Mouse (Mus musculus) liver, embryonic 14.5 days (tissue): Measurements from ENCODE around the gene Rnf111. TPM values are rescaled to one million over a fixed set of nuclear protein-coding genes. Genes with fewer than 3 reads are reported as not detected.

Experiments used
- ATAC-seq: fragments of 200-750 bp; cut with Nextera tagmentation; 2 replicates; pipeline ENCODE4 v1.8.0; 2017; ENCODE audit warnings: moderate number of reproducible peaks, mild to moderate bottlenecking, moderate library complexity; ENCODE audit not compliant: insufficient read depth
- DNase-seq, 3 experiments: peaks; one replicate each; pipeline ENCODE4 v3.0.0-alpha.2; 2012 to 2013; ENCODE audit warnings: low read depth in 3 of 3, low spot score in 3 of 3
- H3K27ac ChIP-seq: fragments of 300-500 bp; sonication (generic); 2 replicates; pipeline ENCODE4 v1.5.1; 2014; ENCODE audit warnings: moderate library complexity, mild to moderate bottlenecking, control low read depth, inconsistent platforms
- H3K27me3 ChIP-seq: fragments of 300-500 bp; sonication (generic); 2 replicates; pipeline ENCODE4 v1.6.1; 2014; ENCODE audit warnings: mild to moderate bottlenecking, low read length, moderate library complexity; ENCODE audit not compliant: control insufficient read depth, insufficient read depth
- H3K36me3 ChIP-seq: fragments of 300-500 bp; sonication (generic); replicated peaks from 2 replicates; pipeline ENCODE4 v1.6.1; 2014; ENCODE audit warnings: low read depth; ENCODE audit not compliant: control insufficient read depth, insufficient read depth
- H3K4me1 ChIP-seq, 2 experiments: fragments of 200-500 bp in 1 of 2; fragments of 300-500 bp in 1 of 2; sonication (generic) in 1 of 2; replicated peaks; 2 replicates each; pipeline ENCODE4 v1.6.1; 2012 to 2014; ENCODE audit warnings: antibody characterized with exemption in 1 of 2, inconsistent platforms in 1 of 2, low read length in 1 of 2; ENCODE audit not compliant: control insufficient read depth in 2 of 2, insufficient read depth in 2 of 2
- H3K4me2 ChIP-seq: fragments of 300-500 bp; sonication (generic); 2 replicates; pipeline ENCODE4 v1.6.1; 2014; ENCODE audit warnings: low read depth, mild to moderate bottlenecking, control low read depth, moderate library complexity
- H3K4me3 ChIP-seq, 2 experiments: fragments of 200-500 bp in 1 of 2; fragments of 300-500 bp in 1 of 2; sonication (generic) in 1 of 2; 2 replicates each; pipeline ENCODE4 v1.5.1; 2012 to 2014; ENCODE audit warnings: low read depth in 2 of 2, low read length in 2 of 2, mild to moderate bottlenecking in 2 of 2, control low read depth in 1 of 2, inconsistent platforms in 1 of 2, moderate library complexity in 1 of 2; ENCODE audit not compliant: insufficient read depth in 1 of 2
- H3K9ac ChIP-seq: fragments of 300-500 bp; sonication (generic); replicated peaks from 2 replicates; pipeline ENCODE4 v1.6.1; 2014; ENCODE audit warnings: mild to moderate bottlenecking, control low read depth, moderate library complexity
- H3K9me3 ChIP-seq: fragments of 300-500 bp; sonication (generic); 2 replicates; pipeline ENCODE4 v1.6.1; 2016; ENCODE audit warnings: low read length, mixed read lengths; ENCODE audit not compliant: control insufficient read depth
- CTCF ChIP-seq: IDR thresholded peaks from 2 replicates; pipeline ENCODE4 v1.5.1; 2016; ENCODE audit warnings: antibody characterized with exemption, low read depth, control low read depth
- EP300 ChIP-seq: IDR thresholded peaks from 2 replicates; pipeline ENCODE4 v1.6.1; 2016; ENCODE audit warnings: antibody characterized with exemption, low read depth
- WGBS: fragments of 180-500 bp; shearing (Covaris S2); extraction: QIAGEN DNeasy Blood & Tissue Kit; methylation state at CpG from one replicate; pipeline ENCODE4 v1.1.7; 2014; ENCODE audit not compliant: insufficient replicate concordance; 5-methylcytosine and 5-hydroxymethylcytosine counted together
- polyA plus RNA-seq, 2 experiments: library from polyadenylated mRNA; depleted of rRNA in 1 of 2; stranded (reverse) in 1 of 2; unstranded in 1 of 2; fragments of >200 nt; fragmentation: Nextera tagmentation in 1 of 2; extraction: Ambion mirVana in 1 of 2; gene quantifications; 2 replicates each; pipeline versions ENCODE4 v1.2.1 to v1.2.3; 2012 to 2014

The Rnf111 gene
- polyA plus RNA-seq, 2 experiments = 6.1 to 8.3 TPM

- Histone ChIP-seq H3K27ac (no peak overlapping the region), H3K36me3 (no peaks in the 10 kb centered on the region), H3K9me3 (no peaks in the 10 kb centered on the region), H3K4me2 (no peak overlapping the region), H3K4me1 (no peaks in the 10 kb centered on the region; a peak in 1 of 4 replicates), H3K4me3 (no peak overlapping the region), H3K27me3 (no peaks in the 10 kb centered on the region), H3K9ac (no peak overlapping the region)
- DNase-seq = no peak
- 17% methylated on average over 6 of the region's 6 CpGs for WGBS
- TF ChIP-seq EP300 (no peak), CTCF (peak; percentile 53)
- no peak for ATAC-seq
Measured at GRCm38 (mm10) chr9:70392563-70392907, 111.0 kb downstream of the Rnf111 start.

- TF ChIP-seq EP300 (no peak), CTCF (no peak)
- 41% methylated on average over 12 of the region's 12 CpGs for WGBS
- Histone ChIP-seq H3K9me3 (no peaks in the 10 kb centered on the region), H3K4me2 (no peak overlapping the region), H3K4me1 (no peaks in the 10 kb centered on the region; a peak in 1 of 4 replicates), H3K27ac (no peak overlapping the region), H3K27me3 (no peaks in the 10 kb centered on the region), H3K4me3 (no peak overlapping the region), H3K9ac (no peak overlapping the region), H3K36me3 (no peaks in the 10 kb centered on the region)
- DNase-seq (no peak), ATAC-seq (no peak)
Measured at GRCm38 (mm10) chr9:70391660-70392562, 111.6 kb downstream of the Rnf111 start.

- H3K27ac ChIP-seq = no peak overlapping the region
- no peaks in the 10 kb centered on the region for H3K27me3 ChIP-seq
- DNase-seq (no peak), ATAC-seq (no peak)
- no peaks in the 10 kb centered on the region for H3K36me3 ChIP-seq
- TF ChIP-seq CTCF (no peak), EP300 (0 out of 2 replicates have a peak, but pooled peaks have one; percentile 7)
- 53% methylated on average over 5 of the region's 5 CpGs for WGBS
- H3K9ac ChIP-seq = no peak overlapping the region
- no peaks in the 10 kb centered on the region for H3K9me3 ChIP-seq
- H3K4me1 ChIP-seq = no peaks in the 10 kb centered on the region; a peak in 1 of 4 replicates
- no peak overlapping the region for H3K4me3 ChIP-seq
- no peak overlapping the region for H3K4me2 ChIP-seq
Measured at GRCm38 (mm10) chr9:70391042-70391441, 112.5 kb downstream of the Rnf111 start.

GRCm38 (mm10) chr9:70389548-70389947 is 114.0 kb downstream of the Rnf111 start:
- TF ChIP-seq CTCF (no peak), EP300 (no peak)
- Histone ChIP-seq H3K9ac (no peak overlapping the region), H3K27ac (no peak overlapping the region), H3K4me3 (no peak overlapping the region), H3K4me2 (no peak overlapping the region), H3K9me3 (no peaks in the 10 kb centered on the region), H3K27me3 (no peaks in the 10 kb centered on the region), H3K4me1 (peaks cover 9 to 13% of the 10 kb centered on the region in 2 experiments), H3K36me3 (no peaks in the 10 kb centered on the region)
- DNase-seq (no peak), ATAC-seq (no peak)
- 62% methylated on average over 3 of the region's 3 CpGs for WGBS

GRCm38 (mm10) chr9:70387410-70388119 is 116.0 kb downstream of the Rnf111 start:
- Histone ChIP-seq H3K9ac (no peak overlapping the region), H3K4me2 (no peak overlapping the region), H3K9me3 (no peaks in the 10 kb centered on the region), H3K36me3 (no peaks in the 10 kb centered on the region), H3K27ac (no peak overlapping the region), H3K4me1 (peaks cover 9 to 16% of the 10 kb centered on the region in 2 experiments), H3K4me3 (no peak overlapping the region), H3K27me3 (no peaks in the 10 kb centered on the region)
- TF ChIP-seq CTCF = no peak
- no peak for TF ChIP-seq EP300
- no peak for DNase-seq
- no peak for ATAC-seq
- WGBS = 72% methylated on average over 4 of the region's 4 CpGs
